Mouse (Mus musculus) forebrain, embryonic 11.5 days (tissue): Measurements from ENCODE around the gene Mup21. TPM values are rescaled to one million over a fixed set of nuclear protein-coding genes. Genes with fewer than 3 reads are reported as not detected.
"Not testable (repeated sequence)": the region's sequence is repeated elsewhere in the genome, so short reads cannot be mapped to it uniquely, and the experiment has no call there.

ENCODE experiments used
- ATAC-seq: fragments of 200-750 bp; cut with Nextera tagmentation; replicated peaks from 2 replicates; pipeline ENCODE4 v1.8.0; 2017; ENCODE audit warnings: moderate TSS enrichment; ENCODE audit not compliant: low FRiP score
- DNase-seq: peaks from one replicate; pipeline ENCODE4 v3.0.0-alpha.2; 2017; ENCODE audit warnings: low spot score
- H3K27ac ChIP-seq: fragments of 300-500 bp; sonication (generic); 2 replicates; pipeline ENCODE4 v1.5.1; 2014; ENCODE audit warnings: low read depth, low read length
- H3K27me3 ChIP-seq: fragments of 300-500 bp; sonication (generic); 2 replicates; pipeline ENCODE4 v1.6.1; 2014; ENCODE audit warnings: mild to moderate bottlenecking, low read length, mixed read lengths; ENCODE audit not compliant: control insufficient read depth, insufficient read depth
- H3K36me3 ChIP-seq: fragments of 300-500 bp; sonication (generic); 2 replicates; pipeline ENCODE4 v1.6.1; 2014; ENCODE audit warnings: mild to moderate bottlenecking, low read length, moderate library complexity, mixed read lengths; ENCODE audit not compliant: control insufficient read depth, insufficient read depth
- H3K4me1 ChIP-seq: fragments of 300-500 bp; sonication (generic); replicated peaks from 2 replicates; pipeline ENCODE4 v1.6.1; 2014; ENCODE audit warnings: low read length, mixed read lengths; ENCODE audit not compliant: control insufficient read depth, insufficient read depth
- H3K4me2 ChIP-seq: fragments of 300-500 bp; sonication (generic); 2 replicates; pipeline ENCODE4 v1.6.1; 2014; ENCODE audit warnings: low read depth, mild to moderate bottlenecking, low read length, moderate library complexity, mixed read lengths; ENCODE audit not compliant: severe bottlenecking
- H3K4me3 ChIP-seq: fragments of 300-500 bp; sonication (generic); 2 replicates; pipeline ENCODE4 v1.5.1; 2014; ENCODE audit warnings: low read depth, low read length
- H3K9ac ChIP-seq: fragments of 300-500 bp; sonication (generic); 2 replicates; pipeline ENCODE4 v1.6.1; 2014; ENCODE audit warnings: low read length
- H3K9me3 ChIP-seq: fragments of 300-500 bp; sonication (generic); 2 replicates; pipeline ENCODE4 v1.6.1; 2016; ENCODE audit warnings: low read length, mixed read lengths; ENCODE audit not compliant: control insufficient read depth
- WGBS: fragments of 180-500 bp; shearing (Covaris S2); extraction: QIAGEN DNeasy Blood & Tissue Kit; methylation state at CpG from one replicate; pipeline ENCODE4 v1.1.7; 2014; 5-methylcytosine and 5-hydroxymethylcytosine counted together
- polyA plus RNA-seq: library from polyadenylated mRNA; unstranded; fragments of >200 nt; fragmentation: Nextera tagmentation; extraction: Ambion mirVana; gene quantifications from 2 replicates; pipeline ENCODE4 v1.2.1, GENCODE M21; 2014

Gene Mup21
- polyA plus RNA-seq, result not detected in 2 replicates

- ATAC-seq, result no peak
- Histone ChIP-seq H3K4me1 (no peaks in the 10 kb centered on the region), H3K9me3 (no peaks in the 10 kb centered on the region), H3K36me3 (no peaks in the 10 kb centered on the region), H3K9ac (no peak within 1 kb of the TSS), H3K27ac (no peak within 1 kb of the TSS), H3K4me2 (no peak within 1 kb of the TSS), H3K4me3 (no peak within 1 kb of the TSS), H3K27me3 (no peaks in the 10 kb centered on the region)
- 84% methylated on average over 2 of the region's 2 CpGs for WGBS
- DNase-seq, result no peak
Measured at GRCm38 (mm10) chr4:62150811-62151210, at the start of gene Mup21. Gene Mup21, minus strand, starts transcription at chr4:62150863.

GRCm38 (mm10) chr4:62199923-62200529, 49.4 kb upstream of the Mup21 start:
- H3K4me3 ChIP-seq, result no peak overlapping the region
- H3K4me2 ChIP-seq, result no peak overlapping the region
- DNase-seq, result no peak
- H3K9ac ChIP-seq, result no peak overlapping the region
- no peak for ATAC-seq
- H3K36me3 ChIP-seq, result peaks cover 49% of the 10 kb centered on the region
- no peak overlapping the region for H3K27ac ChIP-seq
- WGBS, result 96% methylated on average over 7 of the region's 7 CpGs
- H3K9me3 ChIP-seq, result peaks cover 2% of the 10 kb centered on the region; the same call in 1 of the 2 replicates
- H3K4me1 ChIP-seq, result no peaks in the 10 kb centered on the region
- H3K27me3 ChIP-seq, result no peaks in the 10 kb centered on the region

- ATAC-seq (no peak), DNase-seq (no peak)
- Histone ChIP-seq H3K27me3 (no peaks in the 10 kb centered on the region), H3K36me3 (peaks cover 47% of the 10 kb centered on the region), H3K4me3 (no peak overlapping the region), H3K27ac (no peak overlapping the region), H3K4me1 (no peaks in the 10 kb centered on the region), H3K4me2 (no peak overlapping the region), H3K9me3 (peaks cover 37% of the 10 kb centered on the region), H3K9ac (no peak overlapping the region)
Measured at GRCm38 (mm10) chr4:62188778-62189177, 38.1 kb upstream of the Mup21 start.

- Histone ChIP-seq H3K4me2 (no peak overlapping the region), H3K9me3 (no peaks in the 10 kb centered on the region), H3K4me1 (no peaks in the 10 kb centered on the region), H3K4me3 (no peak overlapping the region), H3K27ac (no peak overlapping the region), H3K9ac (no peak overlapping the region), H3K27me3 (no peaks in the 10 kb centered on the region), H3K36me3 (no peaks in the 10 kb centered on the region)
- 42% methylated on average over 5 of the region's 5 CpGs for WGBS
- no peak for DNase-seq
- ATAC-seq, result no peak
Measured at GRCm38 (mm10) chr4:62177282-62177681, 26.6 kb upstream of the Mup21 start.

GRCm38 (mm10) chr4:62174471-62174870, 23.8 kb upstream of the Mup21 start:
- H3K36me3 ChIP-seq, result no peaks in the 10 kb centered on the region
- H3K4me1 ChIP-seq, result no peaks in the 10 kb centered on the region
- WGBS, result 86% methylated on average over 4 of the region's 4 CpGs
- no peak overlapping the region for H3K4me2 ChIP-seq
- no peak overlapping the region for H3K27ac ChIP-seq
- H3K27me3 ChIP-seq, result no peaks in the 10 kb centered on the region
- ATAC-seq (no peak), DNase-seq (no peak)
- H3K4me3 ChIP-seq, result no peak overlapping the region
- H3K9me3 ChIP-seq, result no peaks in the 10 kb centered on the region
- no peak overlapping the region for H3K9ac ChIP-seq

GRCm38 (mm10) chr4:62167636-62168035, 17.0 kb upstream of the Mup21 start:
- H3K27me3 ChIP-seq, H3K4me2 ChIP-seq, H3K4me1 ChIP-seq, H3K9ac ChIP-seq, H3K9me3 ChIP-seq, DNase-seq, H3K27ac ChIP-seq, H3K4me3 ChIP-seq, ATAC-seq, H3K36me3 ChIP-seq: not testable (repeated sequence)
- 95% methylated on average over 13 of the region's 13 CpGs for WGBS

GRCm38 (mm10) chr4:62158401-62158800, 7.7 kb upstream of the Mup21 start:
- H3K9ac ChIP-seq, result no peak overlapping the region
- no peaks in the 10 kb centered on the region for H3K36me3 ChIP-seq
- no peak overlapping the region for H3K4me3 ChIP-seq
- no peaks in the 10 kb centered on the region for H3K4me1 ChIP-seq
- H3K9me3 ChIP-seq, result no peaks in the 10 kb centered on the region
- H3K4me2 ChIP-seq, result no peak overlapping the region
- no peak overlapping the region for H3K27ac ChIP-seq
- DNase-seq (no peak), ATAC-seq (no peak)
- no peaks in the 10 kb centered on the region for H3K27me3 ChIP-seq
- WGBS, result 82% methylated on average over 1 of the region's 1 CpGs

- Histone ChIP-seq H3K9ac (no peak overlapping the region), H3K27me3 (no peaks in the 10 kb centered on the region), H3K4me2 (no peak overlapping the region), H3K36me3 (no peaks in the 10 kb centered on the region), H3K4me3 (no peak overlapping the region), H3K27ac (no peak overlapping the region), H3K9me3 (peaks cover 6% of the 10 kb centered on the region; the same call in 1 of the 2 replicates), H3K4me1 (no peaks in the 10 kb centered on the region)
- no peak for DNase-seq
- no peak for ATAC-seq
- WGBS, result 71% methylated on average over 7 of the region's 7 CpGs
Measured at GRCm38 (mm10) chr4:62133706-62134105, 17.0 kb downstream of the Mup21 start.

GRCm38 (mm10) chr4:62103366-62103765, 47.3 kb downstream of the Mup21 start:
- 70% methylated on average over 2 of the region's 2 CpGs for WGBS
- H3K4me3 ChIP-seq, H3K4me1 ChIP-seq, H3K27me3 ChIP-seq, H3K4me2 ChIP-seq, H3K36me3 ChIP-seq, DNase-seq, ATAC-seq, H3K27ac ChIP-seq, H3K9ac ChIP-seq, H3K9me3 ChIP-seq: not testable (repeated sequence)
